Mouse (Mus musculus) limb, embryonic 10.5 days (tissue): Measurements from ENCODE around the gene C2cd5. TPM values are rescaled to one million over a fixed set of nuclear protein-coding genes. Genes with fewer than 3 reads are reported as not detected.

ENCODE experiments used
- DNase-seq: peaks from one replicate; pipeline ENCODE4 v3.0.0-alpha.2; 2017; ENCODE audit warnings: low spot score
- H3K27ac ChIP-seq: fragments of 300-500 bp; sonication (generic); 2 replicates; pipeline ENCODE4 v1.5.1; 2016; ENCODE audit warnings: mild to moderate bottlenecking
- H3K27me3 ChIP-seq: fragments of 300-500 bp; sonication (generic); 2 replicates; pipeline ENCODE4 v1.6.1; 2016; ENCODE audit warnings: low read depth, mild to moderate bottlenecking; ENCODE audit not compliant: poor library complexity, severe bottlenecking
- H3K36me3 ChIP-seq: fragments of 300-500 bp; sonication (generic); 2 replicates; pipeline ENCODE4 v1.6.1; 2016; ENCODE audit warnings: mild to moderate bottlenecking, moderate library complexity
- H3K4me1 ChIP-seq: fragments of 300-500 bp; sonication (generic); 2 replicates; pipeline ENCODE4 v1.6.1; 2016
- H3K4me3 ChIP-seq: fragments of 300-500 bp; sonication (generic); 2 replicates; pipeline ENCODE4 v1.5.1; 2016; ENCODE audit warnings: mild to moderate bottlenecking, moderate library complexity
- H3K9me3 ChIP-seq: fragments of 300-500 bp; sonication (generic); replicated peaks from 2 replicates; pipeline ENCODE4 v1.6.1; 2016; ENCODE audit warnings: mild to moderate bottlenecking
- WGBS: fragments of 180-500 bp; shearing (Covaris S2); methylation state at CpG from one replicate; pipeline ENCODE4 v1.1.7; 2016; 5-methylcytosine and 5-hydroxymethylcytosine counted together
- polyA plus RNA-seq: library from polyadenylated mRNA; unstranded; fragments of >200 nt; fragmentation: Nextera tagmentation; extraction: Ambion mirVana; gene quantifications from 2 replicates; pipeline ENCODE4 v1.2.1, GENCODE M21; 2016

Gene C2cd5
- polyA plus RNA-seq, 1 experiment from 2014 or later = 45.3 TPM

- Histone ChIP-seq H3K9me3 (no peaks in the 10 kb centered on the region), H3K27ac (no peak overlapping the region), H3K4me1 (no peaks in the 10 kb centered on the region), H3K36me3 (peaks cover 88% of the 10 kb centered on the region), H3K27me3 (no peaks in the 10 kb centered on the region), H3K4me3 (no peak overlapping the region)
- no peak for DNase-seq
- 89% methylated on average over 13 of the region's 13 CpGs for WGBS
Observed at GRCm38 (mm10) chr6:143081479-143082106, 18.3 kb downstream of the C2cd5 start.

- 93% methylated on average over 7 of the region's 7 CpGs for WGBS
- Histone ChIP-seq H3K36me3 (peaks cover 85% of the 10 kb centered on the region), H3K27ac (no peak overlapping the region)
Observed at GRCm38 (mm10) chr6:143080774-143081173, 19.2 kb downstream of the C2cd5 start.

GRCm38 (mm10) chr6:143079126-143079525 lies 20.8 kb downstream of the C2cd5 start:
- Histone ChIP-seq H3K4me3 (no peak overlapping the region), H3K36me3 (peaks cover 85% of the 10 kb centered on the region)
- 87% methylated on average over 4 of the region's 4 CpGs for WGBS

More at GRCm38 (mm10) chr6:143080774-143081173, 19.2 kb downstream of the C2cd5 start:
- Histone ChIP-seq H3K4me3 (no peak overlapping the region), H3K9me3 (no peaks in the 10 kb centered on the region), H3K4me1 (no peaks in the 10 kb centered on the region), H3K27me3 (no peaks in the 10 kb centered on the region)
- DNase-seq = no peak

DNA sequence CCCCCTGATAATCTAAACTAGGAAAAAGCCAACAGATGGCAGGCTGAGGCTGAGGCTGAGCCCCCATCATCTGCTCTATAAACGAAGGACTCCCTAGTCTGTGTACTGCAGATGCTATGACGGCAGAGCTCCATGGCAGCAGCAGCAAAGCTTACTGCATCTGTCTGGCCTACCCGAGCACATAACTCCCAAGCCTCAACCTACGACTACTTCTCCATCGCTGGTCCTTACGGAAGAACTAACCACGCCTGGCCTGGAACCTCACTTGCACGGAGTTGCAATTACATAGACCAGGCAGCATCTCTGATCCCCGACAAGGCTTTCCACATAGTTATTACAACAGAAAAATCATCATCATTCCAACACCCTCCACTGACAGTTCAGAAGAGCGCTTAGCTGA lies 23.5 kb downstream of the C2cd5 start:
- Histone ChIP-seq H3K9me3 (no peaks in the 10 kb centered on the region), H3K4me1 (no peaks in the 10 kb centered on the region), H3K4me3 (no peak overlapping the region), H3K36me3 (peaks cover 81% of the 10 kb centered on the region), H3K27ac (no peak overlapping the region), H3K27me3 (no peaks in the 10 kb centered on the region)
- DNase-seq = no peak
- 91% methylated on average over 10 of the region's 10 CpGs for WGBS

More at GRCm38 (mm10) chr6:143079126-143079525, 20.8 kb downstream of the C2cd5 start:
- Histone ChIP-seq H3K9me3 (no peaks in the 10 kb centered on the region), H3K4me1 (no peaks in the 10 kb centered on the region), H3K27me3 (no peaks in the 10 kb centered on the region), H3K27ac (no peak overlapping the region)
- DNase-seq = no peak

- H3K4me1 ChIP-seq = no peaks in the 10 kb centered on the region
- 91% methylated on average over 1 of the region's 1 CpGs for WGBS
- DNase-seq = no peak
- H3K9me3 ChIP-seq = no peaks in the 10 kb centered on the region
- H3K27me3 ChIP-seq = no peaks in the 10 kb centered on the region
- H3K27ac ChIP-seq = no peak overlapping the region
- H3K36me3 ChIP-seq = peaks cover 77% of the 10 kb centered on the region
- no peak overlapping the region for H3K4me3 ChIP-seq
Observed at GRCm38 (mm10) chr6:143073914-143074313, 26.0 kb downstream of the C2cd5 start.

DNA sequence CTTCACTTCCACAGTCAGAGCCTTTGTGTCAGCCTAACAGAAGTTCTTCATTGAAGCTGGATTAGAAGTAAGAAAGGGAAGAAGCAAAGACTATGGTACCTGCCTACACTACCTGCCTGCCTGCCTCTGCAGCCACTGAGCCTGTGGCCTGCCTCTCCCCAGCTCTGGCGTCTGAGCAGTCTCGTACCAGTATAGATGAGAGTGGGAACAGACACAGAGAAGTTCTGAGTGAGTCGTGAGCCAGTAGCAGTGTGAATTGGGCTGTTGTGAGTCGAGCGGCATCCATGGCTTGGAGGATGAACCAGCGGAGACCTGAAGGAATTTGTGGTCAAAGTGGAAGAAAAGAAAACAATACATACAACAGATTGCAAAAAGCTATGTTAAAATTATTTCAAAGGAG lies 26.5 kb downstream of the C2cd5 start:
- H3K36me3 ChIP-seq = peaks cover 76% of the 10 kb centered on the region
- no peaks in the 10 kb centered on the region for H3K27me3 ChIP-seq
- H3K4me1 ChIP-seq = no peaks in the 10 kb centered on the region
- no peaks in the 10 kb centered on the region for H3K9me3 ChIP-seq
- H3K4me3 ChIP-seq = no peak overlapping the region
- WGBS = 91% methylated on average over 6 of the region's 6 CpGs
- H3K27ac ChIP-seq = no peak overlapping the region
- no peak for DNase-seq

- no peak for DNase-seq
- H3K9me3 ChIP-seq = no peaks in the 10 kb centered on the region
- H3K4me1 ChIP-seq = no peaks in the 10 kb centered on the region
- 83% methylated on average over 8 of the region's 8 CpGs for WGBS
- H3K4me3 ChIP-seq = no peak overlapping the region
- no peaks in the 10 kb centered on the region for H3K27me3 ChIP-seq
- H3K27ac ChIP-seq = no peak overlapping the region
- peaks cover 72% of the 10 kb centered on the region for H3K36me3 ChIP-seq
Observed at GRCm38 (mm10) chr6:143072412-143073014, 27.4 kb downstream of the C2cd5 start.

- no peaks in the 10 kb centered on the region for H3K27me3 ChIP-seq
Observed at GRCm38 (mm10) chr6:143070736-143071135, 29.2 kb downstream of the C2cd5 start.

GRCm38 (mm10) chr6:143070019-143070418 lies 29.9 kb downstream of the C2cd5 start:
- H3K27me3 ChIP-seq = no peaks in the 10 kb centered on the region
- no peaks in the 10 kb centered on the region for H3K9me3 ChIP-seq
- 88% methylated on average over 5 of the region's 5 CpGs for WGBS
- no peak for DNase-seq
- H3K27ac ChIP-seq = no peak overlapping the region
- peaks cover 62% of the 10 kb centered on the region for H3K36me3 ChIP-seq
- H3K4me1 ChIP-seq = no peaks in the 10 kb centered on the region
- H3K4me3 ChIP-seq = no peak overlapping the region

More at GRCm38 (mm10) chr6:143070736-143071135, 29.2 kb downstream of the C2cd5 start:
- Histone ChIP-seq H3K4me1 (no peaks in the 10 kb centered on the region), H3K4me3 (no peak overlapping the region), H3K36me3 (peaks cover 63% of the 10 kb centered on the region), H3K9me3 (no peaks in the 10 kb centered on the region), H3K27ac (no peak overlapping the region)
- 93% methylated on average over 9 of the region's 9 CpGs for WGBS
- no peak for DNase-seq

- no peak for DNase-seq
- no peak overlapping the region for H3K27ac ChIP-seq
- H3K4me3 ChIP-seq = no peak overlapping the region
- no peaks in the 10 kb centered on the region for H3K4me1 ChIP-seq
- no peaks in the 10 kb centered on the region for H3K27me3 ChIP-seq
- WGBS = 93% methylated on average over 8 of the region's 8 CpGs
- peaks cover 58% of the 10 kb centered on the region for H3K36me3 ChIP-seq
- H3K9me3 ChIP-seq = no peaks in the 10 kb centered on the region
Observed at GRCm38 (mm10) chr6:143069606-143070005, 30.3 kb downstream of the C2cd5 start.

- no peaks in the 10 kb centered on the region for H3K27me3 ChIP-seq
- H3K27ac ChIP-seq = no peak overlapping the region
- no peak overlapping the region for H3K4me3 ChIP-seq
- no peak for DNase-seq
- peaks cover 54% of the 10 kb centered on the region for H3K36me3 ChIP-seq
- no peaks in the 10 kb centered on the region for H3K4me1 ChIP-seq
- WGBS = 81% methylated on average over 9 of the region's 9 CpGs
- no peaks in the 10 kb centered on the region for H3K9me3 ChIP-seq
Observed at GRCm38 (mm10) chr6:143068181-143068915, 31.6 kb downstream of the C2cd5 start.

- no peak overlapping the region for H3K4me3 ChIP-seq
- no peaks in the 10 kb centered on the region for H3K9me3 ChIP-seq
- 87% methylated on average over 3 of the region's 3 CpGs for WGBS
- no peaks in the 10 kb centered on the region for H3K4me1 ChIP-seq
- peaks cover 52% of the 10 kb centered on the region for H3K36me3 ChIP-seq
- H3K27ac ChIP-seq = no peak overlapping the region
- DNase-seq = no peak
- H3K27me3 ChIP-seq = no peaks in the 10 kb centered on the region
Observed at GRCm38 (mm10) chr6:143067654-143068053, 32.3 kb downstream of the C2cd5 start.

- WGBS = 89% methylated on average over 9 of the region's 9 CpGs
- Histone ChIP-seq H3K4me3 (no peak overlapping the region), H3K36me3 (peaks cover 52% of the 10 kb centered on the region), H3K4me1 (no peaks in the 10 kb centered on the region), H3K27ac (no peak overlapping the region), H3K27me3 (no peaks in the 10 kb centered on the region), H3K9me3 (no peaks in the 10 kb centered on the region)
- DNase-seq = no peak
Observed at GRCm38 (mm10) chr6:143066859-143067258, 33.1 kb downstream of the C2cd5 start.
